Mouse (Mus musculus) lung, adult 2 months (tissue): ENCODE measurements around the gene Ak9.

ENCODE experiments used
- CTCF ChIP-seq: fragments of 200-500 bp; IDR thresholded peaks from 2 replicates; pipeline ENCODE4 v1.5.1; 2011; ENCODE audit warnings: mild to moderate bottlenecking, low read length, control low read depth; ENCODE audit not compliant: insufficient read depth
- POLR2A ChIP-seq: fragments of 200-500 bp; IDR thresholded peaks from 2 replicates; pipeline ENCODE4 v1.6.1; 2011; ENCODE audit warnings: low read depth, mild to moderate bottlenecking, control low read depth, low read length, borderline replicate concordance; ENCODE audit errors: extremely low read depth

DNA sequence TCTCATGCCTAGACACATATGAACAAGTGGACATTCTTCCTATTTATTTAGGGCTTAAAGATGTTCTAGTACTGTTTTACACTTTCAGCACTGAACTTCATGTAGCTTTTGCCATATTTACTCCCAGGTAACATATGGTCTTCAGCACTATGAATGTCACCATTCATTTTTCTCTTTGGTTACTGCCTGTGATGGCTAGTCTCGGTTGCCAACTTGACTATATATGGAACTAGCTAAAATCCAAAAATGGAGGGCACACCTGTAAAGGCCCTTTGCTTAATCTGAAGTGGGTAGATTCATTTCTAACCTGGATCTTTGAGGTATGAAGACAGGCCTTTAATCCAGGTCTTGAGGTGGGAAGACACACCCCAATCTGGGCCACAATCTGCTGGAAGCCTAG is 28.9 kb upstream of the Ak9 start:
- no peak for TF ChIP-seq CTCF
- TF ChIP-seq POLR2A = no peak
